Mouse (Mus musculus): Measurements from ENCODE around the gene Zmynd10. TPM values are rescaled to one million over a fixed set of nuclear protein-coding genes. Genes with fewer than 3 reads are reported as not detected.
"Not testable (repeated sequence)": the region's sequence is repeated elsewhere in the genome, so short reads cannot be mapped to it uniquely, and the experiment has no call there.

Zmynd10 gene
- polyA plus RNA-seq, 1 experiment = 13.2 TPM

GRCm38 (mm10) chr9:107552690-107553393 is 5.7 kb downstream of the Zmynd10 start:
- no peak overlapping the region for H3K4me3 ChIP-seq (replicated peaks; ENCODE audit: extremely low read depth, low read depth, low read length)
- no peak for DNase-seq
- 82% methylated on average over 5 of the region's 5 CpGs for WGBS
- H3K4me1 ChIP-seq (ENCODE audit: control insufficient read depth, insufficient read depth, low read length) = peaks cover 19% of the 10 kb centered on the region
- TF ChIP-seq CTCF (IDR thresholded peaks at IDR 0.05; ENCODE audit: insufficient read depth, low read length) (no peak), POLR2A (IDR thresholded peaks at IDR 0.05; ENCODE audit: borderline replicate concordance, extremely low read depth, low read depth, low read length) (no peak)

- Histone ChIP-seq H3K4me1 (ENCODE audit: control insufficient read depth, insufficient read depth, low read length) (peaks cover 19% of the 10 kb centered on the region), H3K4me3 (replicated peaks; ENCODE audit: extremely low read depth, low read depth, low read length) (peak overlapping the region; percentile 54)
- WGBS = 7% methylated on average over 37 of the region's 37 CpGs
- DNase-seq = peak; percentile 53
- TF ChIP-seq CTCF (IDR thresholded peaks at IDR 0.05; ENCODE audit: insufficient read depth, low read length) = no peak
- TF ChIP-seq POLR2A (IDR thresholded peaks at IDR 0.05; ENCODE audit: borderline replicate concordance, extremely low read depth, low read depth, low read length) = no peak
Observed at GRCm38 (mm10) chr9:107553541-107554318, 6.6 kb downstream of the Zmynd10 start.

- no peak for TF ChIP-seq CTCF (IDR thresholded peaks at IDR 0.05; ENCODE audit: insufficient read depth, low read length)
- peak; percentile 86 for TF ChIP-seq POLR2A (IDR thresholded peaks at IDR 0.05; ENCODE audit: borderline replicate concordance, extremely low read depth, low read depth, low read length)
- peaks cover 19% of the 10 kb centered on the region for H3K4me1 ChIP-seq (ENCODE audit: control insufficient read depth, insufficient read depth, low read length)
- H3K4me3 ChIP-seq (replicated peaks; ENCODE audit: extremely low read depth, low read depth, low read length) = peak overlapping the region; percentile 94
- peak; percentile 91 for DNase-seq
- WGBS = under 1% methylated on average over 53 of the region's 53 CpGs
Observed at GRCm38 (mm10) chr9:107554319-107554825, 7.3 kb downstream of the Zmynd10 start.

- DNase-seq = peak; percentile 73
- under 1% methylated on average over 23 of the region's 23 CpGs for WGBS
- Histone ChIP-seq H3K4me1 (ENCODE audit: control insufficient read depth, insufficient read depth, low read length) (peaks cover 19% of the 10 kb centered on the region), H3K4me3 (replicated peaks; ENCODE audit: extremely low read depth, low read depth, low read length) (peak overlapping the region; percentile 94)
- TF ChIP-seq CTCF (IDR thresholded peaks at IDR 0.05; ENCODE audit: insufficient read depth, low read length) (no peak), POLR2A (IDR thresholded peaks at IDR 0.05; ENCODE audit: borderline replicate concordance, extremely low read depth, low read depth, low read length) (peak; percentile 80; the same call in 1 of the 2 replicates)
Observed at GRCm38 (mm10) chr9:107555031-107555457, 7.9 kb downstream of the Zmynd10 start.

- no peak for DNase-seq
- Histone ChIP-seq H3K4me3 (replicated peaks; ENCODE audit: extremely low read depth, low read depth, low read length) (peak overlapping the region; percentile 94), H3K4me1 (ENCODE audit: control insufficient read depth, insufficient read depth, low read length) (peaks cover 16% of the 10 kb centered on the region)
- WGBS = 15% methylated on average over 2 of the region's 2 CpGs
- TF ChIP-seq CTCF (IDR thresholded peaks at IDR 0.05; ENCODE audit: insufficient read depth, low read length) (no peak), POLR2A (IDR thresholded peaks at IDR 0.05; ENCODE audit: borderline replicate concordance, extremely low read depth, low read depth, low read length) (no peak)
Observed at GRCm38 (mm10) chr9:107555701-107556100, 8.6 kb downstream of the Zmynd10 start.

GRCm38 (mm10) chr9:107556346-107556745 is 9.2 kb downstream of the Zmynd10 start:
- 32% methylated on average over 3 of the region's 3 CpGs for WGBS
- no peak for DNase-seq
- Histone ChIP-seq H3K4me3 (replicated peaks; ENCODE audit: extremely low read depth, low read depth, low read length) (no peak overlapping the region), H3K4me1 (ENCODE audit: control insufficient read depth, insufficient read depth, low read length) (peaks cover 11% of the 10 kb centered on the region)
- no peak for TF ChIP-seq CTCF (IDR thresholded peaks at IDR 0.05; ENCODE audit: insufficient read depth, low read length)
- no peak for TF ChIP-seq POLR2A (IDR thresholded peaks at IDR 0.05; ENCODE audit: borderline replicate concordance, extremely low read depth, low read depth, low read length)

GRCm38 (mm10) chr9:107563029-107563581 is 16.0 kb downstream of the Zmynd10 start, which contains the start of gene Tusc2:
TSS of gene Tusc2 (plus strand) at chr9:107563255.
- peak; percentile 92 for DNase-seq
- WGBS = under 1% methylated on average over 44 of the region's 46 CpGs
- Histone ChIP-seq H3K4me1 (ENCODE audit: control insufficient read depth, insufficient read depth, low read length) (peaks cover 6% of the 10 kb centered on the region), H3K4me3 (replicated peaks; ENCODE audit: extremely low read depth, low read depth, low read length) (peak within 1 kb of the TSS; percentile 73)
- TF ChIP-seq CTCF (IDR thresholded peaks at IDR 0.05; ENCODE audit: insufficient read depth, low read length) (no peak), POLR2A (IDR thresholded peaks at IDR 0.05; ENCODE audit: borderline replicate concordance, extremely low read depth, low read depth, low read length) (peak; percentile 82; the same call in 1 of the 2 replicates)

- Histone ChIP-seq H3K4me3 (replicated peaks; ENCODE audit: extremely low read depth, low read depth, low read length) (peak overlapping the region; percentile 60), H3K4me1 (ENCODE audit: control insufficient read depth, insufficient read depth, low read length) (peaks cover 13% of the 10 kb centered on the region)
- 0 out of 2 replicates have a peak, but pooled peaks have one; percentile 15 for TF ChIP-seq CTCF (IDR thresholded peaks at IDR 0.05; ENCODE audit: insufficient read depth, low read length)
- 35% methylated on average over 5 of the region's 5 CpGs for WGBS
- not testable (repeated sequence) for DNase-seq
Observed at GRCm38 (mm10) chr9:107565556-107565955, 18.5 kb downstream of the Zmynd10 start.

GRCm38 (mm10) chr9:107566041-107566709 is 19.1 kb downstream of the Zmynd10 start:
- TF ChIP-seq POLR2A (IDR thresholded peaks at IDR 0.05; ENCODE audit: borderline replicate concordance, extremely low read depth, low read depth, low read length) = peak; percentile 59
- TF ChIP-seq CTCF (IDR thresholded peaks at IDR 0.05; ENCODE audit: insufficient read depth, low read length) = peak; percentile 97
- H3K4me3 ChIP-seq (replicated peaks; ENCODE audit: extremely low read depth, low read depth, low read length) = peak overlapping the region; percentile 76
- WGBS = 29% methylated on average over 15 of the region's 15 CpGs
- H3K4me1 ChIP-seq (ENCODE audit: control insufficient read depth, insufficient read depth, low read length) = peaks cover 17% of the 10 kb centered on the region
- peak; percentile 92 for DNase-seq
